Mouse (Mus musculus): ENCODE data around the gene Tmbim1.
"Not testable (repeated sequence)": the region's sequence is repeated elsewhere in the genome, so short reads cannot be mapped to it uniquely, and the experiment has no call there.

Gene Tmbim1

DNA sequence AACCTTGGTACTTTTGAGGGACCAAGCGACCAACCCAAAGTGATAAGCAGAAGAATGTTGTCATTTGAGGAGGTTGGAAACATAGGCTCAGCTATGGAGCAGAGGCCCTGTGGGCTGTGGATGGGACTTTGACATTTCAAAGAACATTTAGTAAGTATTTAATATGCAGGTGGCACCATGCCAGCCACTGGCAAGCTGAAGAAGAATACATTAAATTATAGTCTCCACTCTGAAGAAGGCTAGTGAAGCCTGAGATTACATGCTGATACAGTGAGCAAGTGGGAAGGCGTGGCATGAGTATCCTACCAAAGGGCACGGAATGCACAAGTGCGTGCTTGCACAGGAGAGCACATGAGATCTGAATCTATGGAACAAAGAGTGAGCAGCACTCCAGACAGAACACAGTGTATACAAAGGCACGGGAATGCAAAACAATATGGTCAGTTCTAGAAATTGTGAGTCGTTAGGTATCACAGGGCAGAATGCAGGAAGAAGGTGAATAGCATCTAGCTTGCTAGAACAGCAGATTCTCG lies 24.5 kb upstream of the Tmbim1 start:
- no peak for DNase-seq (ENCODE audit: low read depth in 2 of 2, low spot score in 2 of 2)

DNA sequence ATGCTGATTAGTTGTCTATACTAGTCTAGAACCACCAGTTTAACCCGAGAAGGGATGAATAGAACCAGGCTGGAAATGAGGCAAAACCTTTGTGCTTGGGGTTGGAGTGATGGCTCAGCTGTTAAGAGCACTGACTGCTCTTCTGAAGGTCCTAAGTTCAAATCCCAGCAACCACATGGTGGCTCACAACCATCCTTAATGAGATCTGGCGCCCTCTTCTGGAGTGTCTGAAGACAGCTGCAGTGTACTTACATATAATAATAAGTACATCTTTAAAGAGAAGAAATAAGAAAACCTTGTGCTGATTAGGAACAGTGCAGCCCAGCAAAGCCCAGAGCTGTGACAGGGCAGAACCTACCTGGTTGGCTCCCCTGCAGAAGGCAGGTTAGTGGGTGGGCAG lies 21.5 kb upstream of the Tmbim1 start:
- DNase-seq (ENCODE audit: low read depth in 2 of 2, low spot score in 2 of 2) = not testable (repeated sequence)

DNA sequence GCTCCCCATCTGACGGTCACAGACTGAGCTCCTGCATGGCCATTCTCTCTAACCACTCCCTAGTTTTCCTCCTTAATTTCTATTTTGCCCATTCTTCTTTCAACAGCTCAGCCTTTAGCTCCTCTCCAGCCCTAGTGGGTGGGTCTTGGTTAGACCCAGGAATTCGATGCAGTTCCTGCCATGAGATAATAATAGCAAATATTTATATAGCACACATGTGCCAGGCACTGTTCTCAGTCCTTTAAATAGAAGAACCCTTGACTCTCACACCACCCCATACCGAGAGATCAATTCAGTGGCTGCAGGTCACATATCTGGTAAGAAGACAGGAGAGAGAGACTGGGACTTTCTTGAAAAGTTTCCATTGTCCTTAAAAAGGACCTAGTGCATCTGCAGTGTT lies 16.0 kb upstream of the Tmbim1 start:
- no peak for DNase-seq (ENCODE audit: low read depth in 2 of 2, low spot score in 2 of 2)

DNA sequence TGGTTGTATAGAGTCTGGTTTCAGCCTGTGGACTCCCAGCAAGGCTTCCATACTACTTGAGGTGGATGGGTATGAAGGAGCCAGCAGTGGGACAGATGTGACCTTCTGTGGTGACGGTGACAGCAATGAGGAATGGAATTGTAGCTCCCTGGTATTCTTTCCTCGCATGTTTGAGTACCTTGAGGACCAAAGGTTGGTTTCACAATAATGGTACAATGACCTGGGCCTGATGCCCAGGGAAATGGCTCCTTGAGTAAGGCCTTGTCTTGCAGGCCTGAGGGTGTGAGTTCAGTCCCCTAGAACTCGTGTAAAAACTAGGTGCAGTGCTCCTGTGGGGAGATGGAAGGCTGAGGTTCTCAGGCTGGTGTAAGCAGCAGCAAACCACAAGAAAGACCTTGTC lies 13.3 kb upstream of the Tmbim1 start:
- DNase-seq (ENCODE audit: low read depth in 2 of 2, low spot score in 2 of 2) = no peak

DNA sequence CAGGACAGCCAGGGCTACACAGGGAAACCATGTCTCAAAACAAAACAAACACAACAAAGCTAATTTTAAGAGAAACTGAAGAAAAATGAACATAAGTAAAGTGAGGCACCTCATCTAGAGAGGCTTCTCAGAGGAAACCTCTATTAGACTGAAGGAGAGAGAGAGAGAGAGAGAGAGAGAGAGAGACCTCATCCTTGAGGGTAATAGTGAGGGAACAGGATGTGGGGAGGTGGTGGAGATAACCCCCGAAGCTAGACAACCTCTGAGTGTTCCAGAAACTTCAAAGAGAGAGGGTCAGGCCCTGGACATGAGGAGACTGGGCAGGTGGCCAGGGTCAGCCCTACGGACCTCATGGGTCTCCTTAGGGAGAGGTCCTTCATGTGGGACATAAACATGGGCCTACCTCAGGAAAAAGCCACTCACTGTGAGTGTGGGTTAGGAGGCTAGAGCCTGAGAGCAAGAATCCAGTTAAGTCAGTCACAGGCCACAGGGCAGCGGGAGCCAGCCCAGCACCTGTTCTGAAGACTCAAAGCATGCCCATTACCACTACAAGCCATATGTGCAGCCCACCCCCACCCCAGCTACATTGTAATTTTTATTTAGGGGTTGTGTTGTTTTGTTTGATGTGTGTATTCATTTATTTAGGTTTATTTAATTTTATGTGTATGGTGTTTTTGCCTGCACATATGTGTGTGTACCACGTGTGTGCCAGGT lies 10.8 kb upstream of the Tmbim1 start:
- no peak for DNase-seq (ENCODE audit: low read depth in 2 of 2, low spot score in 2 of 2)

DNA sequence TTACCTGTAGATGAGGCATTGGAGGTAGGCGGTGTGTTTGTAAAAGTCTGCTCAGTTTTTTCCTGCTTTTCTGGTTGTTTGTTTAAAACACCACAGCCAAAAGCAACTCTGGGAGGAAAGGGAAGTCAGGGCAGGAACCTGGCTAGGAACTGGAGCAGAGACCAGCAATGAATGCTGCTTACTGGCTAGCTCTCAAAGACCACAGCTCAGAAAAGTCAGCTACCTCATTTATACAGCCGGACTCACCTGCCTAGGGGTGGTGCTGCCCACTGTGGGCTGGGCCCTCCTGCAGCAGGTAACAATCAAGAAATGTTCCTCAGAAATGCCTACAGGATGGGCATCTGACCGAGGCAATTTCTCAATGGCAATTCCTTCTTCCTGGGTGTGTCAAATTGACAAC lies 9.4 kb upstream of the Tmbim1 start:
- no peak for DNase-seq (ENCODE audit: low read depth in 2 of 2, low spot score in 2 of 2)

DNA sequence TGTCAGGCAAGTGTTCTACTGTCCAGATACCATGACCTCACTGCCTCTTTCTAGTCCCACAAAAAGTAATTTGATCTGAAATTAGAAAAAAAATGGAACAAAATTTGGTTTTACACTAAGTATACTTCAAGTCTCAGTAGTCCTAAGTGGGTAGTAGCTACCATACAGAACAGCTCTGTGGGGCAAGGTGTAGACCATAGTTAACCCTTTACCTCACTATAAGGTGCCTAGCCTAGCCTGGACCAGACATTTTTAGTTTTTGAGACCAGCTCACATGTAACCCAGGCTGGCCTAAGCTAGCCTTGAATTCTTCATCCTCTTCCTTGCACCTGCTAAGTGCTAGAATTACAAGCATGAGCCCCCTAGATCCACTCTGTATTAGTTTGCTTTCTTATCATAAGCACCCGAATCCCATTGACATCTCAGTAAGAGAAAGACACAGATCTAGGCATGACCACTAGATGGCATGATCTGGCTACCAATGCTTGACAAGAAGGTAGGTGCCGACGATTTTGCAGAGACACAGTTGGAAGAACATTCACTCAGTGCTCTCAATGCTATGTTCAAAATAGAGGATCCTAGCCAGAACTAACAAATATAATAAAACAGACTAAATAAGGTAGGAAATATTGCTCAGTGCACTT lies 7.7 kb upstream of the Tmbim1 start:
- DNase-seq (ENCODE audit: low read depth in 2 of 2, low spot score in 2 of 2) = peak; percentile 50 to 65

DNA sequence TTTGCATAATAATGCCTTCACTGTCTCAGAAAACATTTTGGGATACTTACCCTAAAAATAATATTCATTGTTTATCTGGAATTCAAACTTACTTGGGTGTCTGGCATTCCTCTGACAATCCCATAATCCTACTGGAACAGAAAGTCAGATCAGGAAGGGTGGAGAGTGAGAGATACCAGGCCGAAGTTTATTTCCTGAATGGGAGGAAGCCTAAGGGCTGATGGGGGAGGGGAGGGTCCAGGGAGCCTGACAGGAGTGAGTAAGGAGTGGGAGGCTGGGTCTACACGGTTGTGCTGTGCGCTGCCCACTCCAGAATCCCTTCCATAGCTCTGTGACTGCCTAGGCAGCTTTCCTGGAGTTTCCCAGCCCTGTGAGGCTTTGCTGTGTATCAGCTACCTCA lies 4.3 kb upstream of the Tmbim1 start:
- DNase-seq (ENCODE audit: low read depth in 2 of 2, low spot score in 2 of 2) = no peak

DNA sequence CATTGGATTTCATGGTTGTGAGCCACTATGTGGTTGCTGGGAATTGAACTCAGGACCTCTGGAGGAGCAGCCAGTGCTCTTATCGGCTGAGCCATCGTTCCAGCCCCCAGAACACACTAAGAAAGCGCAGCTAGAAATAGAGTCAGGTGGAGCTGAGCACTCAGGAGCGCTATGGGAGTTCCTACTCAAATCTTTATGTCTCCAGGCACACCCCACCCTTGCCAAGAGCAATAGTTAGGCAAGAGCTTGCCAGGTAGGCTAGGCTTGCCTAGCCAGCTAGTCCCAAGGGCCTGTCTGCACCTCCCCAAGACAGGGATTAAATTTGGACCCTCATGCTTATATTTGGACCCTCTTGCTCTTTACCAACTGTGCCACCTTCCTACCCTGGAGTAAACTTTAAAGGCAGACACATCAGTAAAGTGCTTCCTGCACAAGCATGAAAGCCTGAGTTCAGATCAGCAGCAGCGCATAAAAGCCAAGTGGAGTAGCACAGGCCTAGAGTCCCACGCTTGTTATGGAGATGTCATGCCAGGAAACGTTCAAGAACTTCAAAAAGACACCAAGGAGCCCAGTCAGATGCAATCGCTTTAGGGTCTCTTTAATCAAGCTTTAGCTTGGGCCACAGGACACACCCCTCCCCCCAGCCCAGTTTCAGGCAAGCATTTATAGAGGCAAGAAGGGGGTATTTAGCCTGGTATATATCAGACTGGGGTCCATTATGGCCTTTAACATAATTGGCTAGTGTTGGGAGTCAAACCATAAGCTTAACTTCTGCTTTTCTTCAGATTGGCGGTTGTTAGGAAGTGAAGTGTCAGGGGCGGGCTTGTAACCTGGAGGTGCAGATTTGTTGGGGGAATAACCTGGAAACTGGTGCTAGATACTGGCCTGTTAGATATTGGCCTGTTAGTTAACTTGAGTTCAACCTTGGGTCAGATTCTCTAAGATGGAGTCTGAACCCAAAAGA lies 2.9 kb upstream of the Tmbim1 start:
- no peak for DNase-seq (ENCODE audit: low read depth in 2 of 2, low spot score in 2 of 2)

DNA sequence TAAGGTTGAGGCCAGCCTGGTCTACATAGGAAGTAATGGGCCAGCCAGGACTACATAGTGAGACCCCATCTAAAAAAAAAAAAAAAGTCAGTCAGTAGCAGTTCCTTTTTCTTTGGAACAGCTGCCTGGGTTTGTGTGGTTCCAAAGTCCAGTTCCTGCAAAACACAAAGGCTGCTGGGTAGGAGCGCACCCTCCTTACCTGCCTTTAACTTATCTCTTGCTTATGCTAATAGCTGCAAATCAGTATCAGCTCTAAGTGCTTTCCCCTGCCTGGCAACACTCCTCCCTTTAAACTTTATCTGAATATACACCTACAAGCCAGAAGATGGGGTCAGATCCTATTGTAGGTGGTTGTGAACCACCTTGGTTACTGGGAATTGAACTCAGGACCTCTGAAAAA lies 1.7 kb upstream of the Tmbim1 start:
- no peak for DNase-seq (ENCODE audit: low read depth in 2 of 2, low spot score in 2 of 2)

DNA sequence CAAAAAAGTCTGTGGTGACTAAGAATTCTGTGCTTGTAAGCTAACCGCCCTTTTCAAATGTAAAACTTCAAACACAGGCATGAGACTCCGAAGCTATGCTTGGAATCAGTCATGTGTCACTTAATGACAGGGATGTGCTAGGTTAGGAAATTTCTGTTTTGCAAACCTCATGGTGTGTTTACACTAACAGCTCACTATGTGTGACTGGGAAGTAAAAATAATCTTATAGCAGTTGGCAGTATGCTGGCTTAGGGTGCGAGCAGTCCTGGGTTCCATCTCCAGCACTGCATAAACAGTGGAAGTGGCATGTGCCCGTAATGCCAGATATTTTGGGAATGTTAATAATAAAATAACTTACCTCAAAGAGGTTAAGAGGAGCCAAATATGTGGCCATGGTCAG lies 476 bp downstream of the Tmbim1 start:
- DNase-seq (ENCODE audit: low read depth in 2 of 2, low spot score in 2 of 2) = no peak

DNA sequence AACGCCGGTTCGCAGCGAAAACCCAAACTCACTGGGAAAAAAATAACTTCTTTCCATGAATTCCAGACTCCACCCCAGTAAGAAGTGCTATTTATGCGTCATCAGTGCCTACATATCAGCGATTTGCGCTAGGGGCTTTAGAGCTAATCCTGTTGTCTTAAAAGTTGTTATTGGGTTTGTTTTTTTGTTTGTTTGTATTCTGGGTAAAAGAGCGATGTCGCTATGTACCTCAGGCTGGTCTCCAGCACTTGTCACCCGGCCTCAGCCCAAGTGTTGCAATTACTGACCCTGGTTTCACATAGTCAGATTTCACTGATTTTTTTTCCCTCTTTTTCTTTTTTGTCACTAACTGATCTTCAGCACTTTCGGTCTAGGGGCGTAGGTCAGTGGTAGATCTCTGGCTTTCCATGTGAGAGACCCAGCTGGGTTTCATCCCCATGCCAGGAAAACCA lies 1.1 kb downstream of the Tmbim1 start:
- DNase-seq (ENCODE audit: low read depth in 2 of 2, low spot score in 2 of 2) = no peak

DNA sequence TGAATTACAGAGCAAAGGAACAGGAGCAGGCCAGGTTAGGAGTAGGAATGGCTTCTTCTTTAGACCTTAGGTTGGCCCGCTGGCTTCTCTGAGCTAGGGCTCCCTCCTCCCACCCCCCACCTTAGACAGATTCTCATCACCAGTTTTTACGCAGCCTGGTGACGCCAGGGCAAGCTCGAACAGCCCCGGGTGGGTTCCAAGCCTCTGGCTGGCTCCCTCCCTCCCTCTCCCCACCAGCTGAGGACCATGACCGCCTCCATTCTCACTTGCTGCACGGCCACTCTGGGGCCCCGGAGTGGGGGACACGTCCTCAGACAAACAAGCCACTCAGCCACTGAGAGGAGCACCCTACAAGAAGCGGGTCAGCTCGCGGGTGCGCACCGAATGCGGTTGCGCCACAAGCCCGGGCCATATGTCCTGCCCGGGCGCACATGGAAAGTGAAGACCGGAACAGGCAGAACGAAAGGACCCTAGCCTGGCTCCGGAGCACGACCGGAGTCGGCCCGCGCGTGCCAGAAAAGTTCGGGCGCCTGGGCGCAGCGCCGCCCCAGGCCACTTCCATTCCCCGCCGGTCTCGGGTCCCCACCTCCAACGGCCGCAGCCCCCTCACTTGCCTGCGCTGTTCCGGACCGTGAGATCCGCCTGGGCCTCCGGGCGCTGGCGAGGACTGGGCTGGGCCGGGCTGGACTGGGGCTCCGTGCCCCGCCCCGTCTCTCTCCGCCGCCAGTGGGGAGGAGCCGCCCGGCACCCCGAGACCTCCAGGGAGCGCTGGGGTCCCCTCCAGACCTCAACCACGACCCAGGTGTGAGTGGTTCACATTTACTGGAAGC lies 1.7 kb downstream of the Tmbim1 start:
- no peak for DNase-seq (ENCODE audit: low read depth in 2 of 2, low spot score in 2 of 2)

DNA sequence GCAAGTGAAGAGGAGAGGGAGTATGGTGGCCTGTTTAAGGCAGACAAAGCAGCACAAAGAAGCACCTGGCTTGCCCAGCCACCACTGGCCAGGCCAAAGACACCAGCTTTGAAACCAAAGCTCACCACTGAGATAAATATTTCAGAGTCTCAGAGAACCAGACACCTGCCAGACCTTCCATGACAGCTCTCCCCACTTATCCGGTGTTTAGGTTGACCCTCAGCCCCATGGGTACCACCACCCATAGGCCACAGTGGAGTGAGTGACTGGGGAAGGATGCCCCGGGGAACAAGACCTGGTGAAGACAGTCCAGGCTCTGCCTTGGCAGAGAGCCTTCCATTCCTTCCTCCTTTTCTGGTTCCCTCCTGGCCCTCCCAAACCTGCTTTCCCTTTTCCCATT lies 2.6 kb downstream of the Tmbim1 start:
- no peak for DNase-seq (ENCODE audit: low read depth in 2 of 2, low spot score in 2 of 2)

DNA sequence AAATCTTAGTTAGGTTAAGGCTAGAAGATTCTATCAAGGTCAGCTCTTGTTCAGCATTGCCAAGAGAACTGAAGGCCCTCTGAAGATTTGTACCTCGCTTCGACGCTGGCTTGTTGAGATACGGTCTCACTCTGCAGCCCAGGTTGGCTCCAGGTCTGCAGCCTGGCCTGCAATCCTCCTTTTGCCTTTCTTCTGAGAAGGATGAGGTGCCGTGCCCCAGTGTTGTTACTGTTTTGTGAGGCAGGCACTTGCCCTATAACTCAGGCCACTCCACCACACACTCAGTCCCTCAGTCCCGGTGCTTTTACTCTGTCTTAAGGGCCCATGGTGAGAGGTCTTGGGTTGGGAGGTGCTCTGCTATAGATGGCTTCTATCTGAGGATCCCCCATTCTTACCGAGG lies 3.2 kb downstream of the Tmbim1 start:
- DNase-seq (ENCODE audit: low read depth in 2 of 2, low spot score in 2 of 2) = no peak

DNA sequence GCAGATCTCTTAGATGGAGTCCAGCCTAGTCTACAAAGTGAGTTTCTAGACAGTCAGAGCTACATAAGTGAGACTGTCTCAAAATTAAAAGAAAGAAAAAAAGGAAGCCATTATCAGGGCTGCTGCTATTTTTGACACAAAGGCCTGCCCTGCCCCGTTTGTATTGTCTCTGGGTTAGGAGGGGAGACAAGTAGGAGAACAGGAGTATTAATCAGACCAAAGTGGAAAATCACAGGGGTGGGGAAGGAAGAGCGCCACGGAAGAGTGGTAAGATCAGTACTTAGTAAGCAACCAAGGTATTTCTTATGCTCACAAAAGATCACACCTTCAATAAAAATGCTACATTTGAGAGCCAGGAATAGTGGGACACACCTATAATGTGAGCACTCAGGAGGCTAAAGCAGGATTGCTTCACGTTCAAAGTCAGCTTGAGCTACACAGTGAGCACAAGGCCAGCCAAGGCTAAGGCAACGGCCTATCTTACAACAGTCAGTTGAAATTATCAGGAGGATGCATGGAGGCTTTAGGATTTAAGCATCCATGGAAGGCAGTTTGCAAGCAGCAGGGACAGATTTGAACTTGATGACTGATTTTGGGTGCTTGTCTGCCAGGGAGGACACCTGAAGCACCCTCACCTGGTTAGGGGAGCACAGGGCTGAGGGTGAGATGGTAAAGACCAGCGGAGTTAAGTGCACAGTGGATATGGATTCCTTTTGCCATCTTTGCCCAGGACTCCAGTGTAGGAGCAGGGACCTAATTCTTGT lies 4.9 kb downstream of the Tmbim1 start:
- DNase-seq (ENCODE audit: low read depth in 2 of 2, low spot score in 2 of 2) = no peak

DNA sequence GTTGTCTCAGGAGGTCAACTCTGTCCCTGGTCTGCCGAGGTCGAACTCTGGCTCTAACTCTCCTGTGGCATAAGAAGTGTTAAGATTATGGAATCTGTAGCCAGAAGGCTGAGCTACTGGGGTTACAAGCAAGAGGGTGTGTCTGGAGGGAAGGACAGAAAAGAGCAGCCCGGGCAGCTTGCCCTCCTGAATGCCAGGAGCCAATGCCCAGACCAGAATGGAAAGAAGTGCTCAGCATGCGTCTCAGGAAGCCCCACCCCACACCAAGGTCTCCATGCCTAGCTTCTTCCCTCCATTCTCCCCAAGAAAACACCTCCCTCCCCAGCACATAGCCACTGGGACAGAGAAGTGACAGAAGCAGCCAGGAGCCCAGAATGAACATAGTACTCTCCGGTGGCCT lies 6.4 kb downstream of the Tmbim1 start:
- DNase-seq (ENCODE audit: low read depth in 2 of 2, low spot score in 2 of 2) = no peak

DNA sequence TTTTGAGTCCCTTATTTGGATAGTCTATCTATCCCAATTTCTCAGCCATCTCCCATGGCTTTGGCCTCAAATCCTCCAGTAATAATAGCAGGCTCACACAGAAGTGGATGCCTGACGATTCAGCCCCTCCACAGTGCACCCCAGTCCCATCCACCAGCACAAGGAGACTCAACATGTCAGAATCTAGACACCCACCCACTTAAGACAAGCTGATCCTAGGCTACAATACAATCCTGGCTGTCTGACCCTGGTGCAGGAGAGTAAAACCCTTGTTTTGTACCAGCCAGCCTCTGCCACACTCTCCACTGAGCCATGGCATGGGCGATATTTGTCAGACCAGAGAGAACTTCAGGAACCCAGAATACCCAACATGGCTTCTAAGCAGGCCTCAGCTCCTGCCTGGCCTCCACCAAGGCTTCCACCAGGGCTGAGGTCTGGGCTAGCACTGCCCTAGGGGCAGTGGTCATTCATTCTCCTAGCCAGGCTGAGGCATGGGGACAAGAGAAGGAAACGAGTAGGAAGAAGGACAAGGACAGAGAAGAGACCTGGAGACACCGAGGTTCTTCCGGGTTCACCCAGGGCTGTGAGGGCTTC lies 7.2 kb downstream of the Tmbim1 start:
- DNase-seq (ENCODE audit: low read depth in 2 of 2, low spot score in 2 of 2) = no peak

DNA sequence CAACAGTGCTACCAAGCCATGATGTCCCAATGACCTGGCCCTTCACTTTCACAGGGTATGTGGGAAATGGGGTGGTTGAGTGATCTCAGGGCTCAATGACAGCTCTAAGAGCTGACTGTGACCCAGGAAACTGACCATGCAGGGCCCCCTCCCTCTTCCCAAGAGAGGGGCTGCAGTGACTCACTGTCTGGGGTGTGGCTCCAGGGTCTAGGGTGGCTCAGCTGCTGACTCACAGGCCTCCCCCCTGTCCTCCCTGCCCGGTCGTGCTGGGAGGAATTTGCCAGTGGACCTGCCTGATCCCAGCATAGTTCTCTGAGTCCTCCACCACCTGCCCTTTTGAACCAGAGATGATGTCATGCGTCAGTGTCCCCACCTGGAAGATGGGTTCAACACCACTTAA lies 8.2 kb downstream of the Tmbim1 start:
- DNase-seq (ENCODE audit: low read depth in 2 of 2, low spot score in 2 of 2) = no peak

DNA sequence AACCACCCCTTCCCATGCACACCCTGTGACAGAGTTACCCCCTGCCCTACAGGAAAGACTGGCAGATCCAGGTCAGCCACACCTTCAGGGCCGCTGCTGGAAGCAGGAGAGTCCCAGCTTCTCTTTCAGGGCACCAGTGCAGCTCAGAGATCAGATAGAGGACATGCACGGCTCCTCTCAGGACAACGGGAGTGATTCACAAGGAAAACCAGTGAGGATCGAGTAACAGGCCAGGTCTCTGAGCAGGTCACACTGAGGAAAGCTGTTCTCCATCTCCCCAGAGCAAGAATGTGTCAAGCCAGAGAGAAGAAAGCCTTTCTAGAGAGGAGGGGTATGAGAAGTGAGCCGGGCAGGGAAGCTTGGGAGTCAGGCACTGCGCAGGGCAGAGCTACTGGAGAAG lies 8.9 kb downstream of the Tmbim1 start:
- DNase-seq (ENCODE audit: low read depth in 2 of 2, low spot score in 2 of 2) = no peak

Measured in CD8-positive naive resting alpha-beta T cell, adult 2 months (primary cell).